Mouse (Mus musculus): ENCODE results near the gene Fancd2.

Gene Fancd2

GRCm38 (mm10) chr6:113614997-113615396 lies 83.5 kb downstream of the Fancd2 start:
- no peak for DNase-seq

GRCm38 (mm10) chr6:113615489-113615888 lies 84.0 kb downstream of the Fancd2 start:
- no peak for DNase-seq

- peak; percentile 29 for DNase-seq
Measured at GRCm38 (mm10) chr6:113623386-113623785, 91.9 kb downstream of the Fancd2 start.

- peak; percentile 87 for DNase-seq
Measured at GRCm38 (mm10) chr6:113623941-113624751, 92.7 kb downstream of the Fancd2 start, which contains the start of gene Vhl. TSS of gene Vhl (plus strand) at chr6:113623959.

- DNase-seq = peak; percentile 28
Measured at GRCm38 (mm10) chr6:113624989-113625770, 93.7 kb downstream of the Fancd2 start.

- no peak for DNase-seq
Measured at GRCm38 (mm10) chr6:113630322-113630721, 98.8 kb downstream of the Fancd2 start.

GRCm38 (mm10) chr6:113632863-113633262 lies 101.4 kb downstream of the Fancd2 start:
- no peak for DNase-seq

- peak; percentile 94 for DNase-seq
Measured at GRCm38 (mm10) chr6:113638302-113639040, 107.0 kb downstream of the Fancd2 start, which contains the start of gene Irak2. TSS of gene Irak2 (plus strand) at chr6:113638467.

- DNase-seq = no peak
Measured at GRCm38 (mm10) chr6:113639201-113639600, 107.7 kb downstream of the Fancd2 start.

GRCm38 (mm10) chr6:113642605-113643004 lies 111.1 kb downstream of the Fancd2 start:
- DNase-seq = no peak

- DNase-seq = no peak
Measured at GRCm38 (mm10) chr6:113643021-113643420, 111.5 kb downstream of the Fancd2 start.

- DNase-seq = no peak
Measured at GRCm38 (mm10) chr6:113643967-113644366, 112.5 kb downstream of the Fancd2 start.

- no peak for DNase-seq
Measured at GRCm38 (mm10) chr6:113644808-113645207, 113.3 kb downstream of the Fancd2 start.

Measured in cerebellum, adult 9-11 months (tissue).